Mouse (Mus musculus) lung, postnatal 0 days (tissue): ENCODE data around the gene Fam102b. TPM values are rescaled to one million over a fixed set of nuclear protein-coding genes. Genes with fewer than 3 reads are reported as not detected.
A peak's percentile ranks its signal among the peaks of the same experiment; 100 is the strongest.

Source experiments
- ATAC-seq: fragments of 200-750 bp; cut with Nextera tagmentation; 2 replicates; pipeline ENCODE4 v1.8.0; 2017; ENCODE audit warnings: moderate library complexity
- DNase-seq: peaks from one replicate; pipeline ENCODE4 v3.0.0-alpha.2; 2016; ENCODE audit warnings: low spot score
- H3K27ac ChIP-seq: fragments of 300-500 bp; sonication (generic); 2 replicates; pipeline ENCODE4 v1.5.1; 2014; ENCODE audit warnings: antibody characterized with exemption, mild to moderate bottlenecking, low read length, mixed read lengths
- H3K27me3 ChIP-seq: fragments of 300-500 bp; sonication (generic); replicated peaks from 2 replicates; pipeline ENCODE4 v1.6.1; 2014; ENCODE audit warnings: low read length, mixed read lengths; ENCODE audit not compliant: insufficient read depth
- H3K36me3 ChIP-seq: fragments of 300-500 bp; sonication (generic); 2 replicates; pipeline ENCODE4 v1.6.1; 2014; ENCODE audit warnings: low read length, mixed read lengths; ENCODE audit not compliant: insufficient read depth
- H3K4me1 ChIP-seq: fragments of 300-500 bp; sonication (generic); 2 replicates; pipeline ENCODE4 v1.6.1; 2014; ENCODE audit warnings: antibody characterized with exemption, low read depth, low read length, mixed read lengths; ENCODE audit not compliant: insufficient read depth
- H3K4me2 ChIP-seq: fragments of 300-500 bp; sonication (generic); replicated peaks from 2 replicates; pipeline ENCODE4 v1.6.1; 2014; ENCODE audit warnings: low read depth, mild to moderate bottlenecking, low read length, moderate library complexity, mixed read lengths
- H3K4me3 ChIP-seq: fragments of 300-500 bp; sonication (generic); 2 replicates; pipeline ENCODE4 v1.5.1; 2014; ENCODE audit warnings: low read depth, low read length
- H3K9ac ChIP-seq: fragments of 300-500 bp; sonication (generic); replicated peaks from 2 replicates; pipeline ENCODE4 v1.6.1; 2014; ENCODE audit warnings: low read depth, mild to moderate bottlenecking
- H3K9me3 ChIP-seq: fragments of 300-500 bp; sonication (generic); 2 replicates; pipeline ENCODE4 v1.6.1; 2016; ENCODE audit warnings: low read length, mixed read lengths
- CTCF ChIP-seq: IDR thresholded peaks from 2 replicates; pipeline ENCODE4 v1.5.1; 2016; ENCODE audit warnings: antibody characterized with exemption, mild to moderate bottlenecking
- EP300 ChIP-seq: IDR thresholded peaks from 2 replicates; pipeline ENCODE4 v1.6.1; 2016; ENCODE audit warnings: antibody characterized with exemption, mild to moderate bottlenecking, control low read depth
- WGBS: fragments of 180-500 bp; shearing (Covaris S2); extraction: QIAGEN DNeasy Blood & Tissue Kit; methylation state at CpG from one replicate; pipeline ENCODE4 v1.1.7; 2014; 5-methylcytosine and 5-hydroxymethylcytosine counted together
- polyA plus RNA-seq: library from polyadenylated mRNA; unstranded; fragments of >200 nt; fragmentation: Nextera tagmentation; extraction: Ambion mirVana; gene quantifications from 2 replicates; pipeline ENCODE4 v1.2.1, GENCODE M21; 2015

Fam102b gene
- polyA plus RNA-seq, 1 experiment from 2014 or later: 13.7 TPM

DNA sequence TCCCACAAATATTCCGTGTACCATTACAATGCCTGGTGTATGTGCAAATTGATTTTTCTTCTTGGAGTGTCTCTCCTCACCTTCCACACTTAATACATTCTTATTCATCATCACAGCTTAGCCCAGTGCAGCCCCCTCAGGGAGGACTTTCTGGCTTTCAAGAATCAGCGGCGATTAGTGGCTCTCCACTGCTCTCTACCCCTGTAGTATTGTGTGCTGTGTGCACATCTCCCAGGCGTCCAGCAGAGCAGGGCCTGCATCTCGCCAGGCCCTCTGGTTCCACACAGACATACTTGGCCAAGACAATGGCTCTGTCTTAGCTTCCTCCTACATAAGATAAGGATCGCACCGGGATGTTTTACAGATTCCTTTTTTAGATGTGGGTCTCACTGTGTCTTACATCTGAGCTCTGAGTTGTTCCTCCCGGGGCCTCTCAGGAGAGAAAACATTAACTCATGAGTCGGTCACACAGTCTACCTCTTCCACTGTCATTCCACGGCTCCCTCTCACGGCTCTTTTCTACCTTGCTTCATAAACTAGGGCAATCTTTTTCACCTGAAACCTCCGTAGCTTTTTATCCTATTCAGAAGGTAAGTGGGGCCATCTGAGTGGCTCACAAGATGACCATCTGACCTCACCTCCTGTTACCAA, 40.3 kb downstream of the Fam102b start:
- Histone ChIP-seq H3K9me3 (no peaks in the 10 kb centered on the region), H3K27ac (no peak overlapping the region), H3K36me3 (peaks cover 26% of the 10 kb centered on the region; the same call in 1 of the 2 replicates), H3K4me2 (no peak overlapping the region), H3K9ac (no peak overlapping the region), H3K4me3 (no peak overlapping the region), H3K4me1 (no peaks in the 10 kb centered on the region), H3K27me3 (no peaks in the 10 kb centered on the region)
- TF ChIP-seq CTCF: no peak
- TF ChIP-seq EP300: no peak
- no peak for ATAC-seq
- WGBS: 69% methylated on average over 12 of the region's 12 CpGs
- no peak for DNase-seq

DNA sequence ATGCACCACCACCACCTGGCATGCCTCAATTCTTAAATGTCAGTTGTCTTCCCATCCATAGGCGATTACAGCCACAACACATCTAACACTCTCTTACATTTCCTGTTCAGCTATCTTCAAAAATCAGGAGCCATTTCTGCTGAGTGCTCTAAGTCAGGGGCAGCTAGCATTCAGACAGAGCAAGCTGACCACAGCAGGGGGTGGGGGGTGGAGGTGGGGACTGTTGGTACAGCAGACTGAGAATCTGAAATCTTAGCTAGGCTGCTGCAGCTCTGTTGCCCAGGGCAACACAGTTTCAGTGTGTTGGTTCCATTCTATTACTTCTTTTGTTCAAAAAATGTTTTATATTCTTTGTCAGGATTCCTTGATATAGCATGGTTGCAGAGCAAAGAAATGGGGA, 40.9 kb downstream of the Fam102b start:
- Histone ChIP-seq H3K27ac (no peak overlapping the region), H3K9me3 (no peaks in the 10 kb centered on the region), H3K36me3 (peaks cover 26% of the 10 kb centered on the region; the same call in 1 of the 2 replicates), H3K4me3 (no peak overlapping the region), H3K4me2 (no peak overlapping the region), H3K9ac (no peak overlapping the region), H3K27me3 (no peaks in the 10 kb centered on the region), H3K4me1 (no peaks in the 10 kb centered on the region)
- WGBS: 82% methylated on average over 1 of the region's 1 CpGs
- TF ChIP-seq EP300: no peak
- TF ChIP-seq CTCF: no peak
- no peak for DNase-seq
- ATAC-seq: no peak

DNA sequence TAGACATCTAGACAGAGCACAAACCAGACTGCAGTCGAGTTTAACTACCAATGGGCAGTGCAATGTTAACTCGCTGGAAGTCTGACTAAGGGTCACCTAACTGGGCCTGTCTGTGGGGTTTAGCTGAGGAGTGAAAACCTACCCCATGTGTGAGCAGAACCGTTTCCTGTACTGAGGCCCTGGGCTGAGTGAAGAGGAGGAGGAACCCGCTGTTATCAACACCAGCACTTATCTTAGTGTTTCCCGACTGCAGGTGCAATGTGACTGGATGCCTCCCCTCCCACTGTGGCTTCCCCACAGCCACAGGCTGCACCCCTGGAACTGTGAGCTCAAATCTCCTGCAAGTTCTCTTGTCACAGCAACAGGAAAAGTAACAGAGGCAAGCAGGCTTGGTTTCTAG, 43.4 kb downstream of the Fam102b start:
- H3K9me3 ChIP-seq: no peaks in the 10 kb centered on the region
- H3K36me3 ChIP-seq: peaks cover 21% of the 10 kb centered on the region; the same call in 1 of the 2 replicates
- H3K27ac ChIP-seq: no peak overlapping the region
- no peaks in the 10 kb centered on the region for H3K27me3 ChIP-seq
- TF ChIP-seq CTCF: no peak
- TF ChIP-seq EP300: no peak
- H3K4me1 ChIP-seq: no peaks in the 10 kb centered on the region
- no peak for DNase-seq
- 47% methylated on average over 5 of the region's 5 CpGs for WGBS
- ATAC-seq: no peak
- no peak overlapping the region for H3K9ac ChIP-seq
- no peak overlapping the region for H3K4me2 ChIP-seq
- H3K4me3 ChIP-seq: no peak overlapping the region

DNA sequence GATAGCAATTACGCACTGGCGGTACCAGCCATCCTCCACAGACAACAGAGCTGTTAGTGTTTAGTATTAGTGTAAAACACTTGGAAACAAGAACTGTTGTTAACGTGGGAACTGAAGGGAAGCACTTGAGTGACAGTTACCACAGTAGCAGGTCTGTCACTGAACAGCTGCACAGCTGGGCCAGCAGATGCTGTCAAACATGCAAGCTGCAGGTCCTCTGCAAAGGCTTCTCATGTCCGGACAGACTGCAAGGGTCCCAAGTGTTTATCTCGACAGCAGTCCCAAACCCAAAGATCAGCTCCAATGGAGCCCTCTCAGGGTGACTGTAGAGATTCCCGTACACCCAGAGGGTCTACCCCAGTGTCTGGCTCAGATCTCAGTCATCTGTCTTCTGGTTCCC, 45.5 kb downstream of the Fam102b start:
- WGBS: 69% methylated on average over 6 of the region's 6 CpGs
- H3K36me3 ChIP-seq: peaks cover 9% of the 10 kb centered on the region; the same call in 1 of the 2 replicates
- TF ChIP-seq CTCF (no peak), EP300 (no peak)
- no peaks in the 10 kb centered on the region for H3K9me3 ChIP-seq
- no peaks in the 10 kb centered on the region for H3K27me3 ChIP-seq
- no peak for ATAC-seq
- DNase-seq: no peak
- no peak overlapping the region for H3K4me3 ChIP-seq
- H3K9ac ChIP-seq: no peak overlapping the region
- no peak overlapping the region for H3K27ac ChIP-seq
- H3K4me1 ChIP-seq: no peaks in the 10 kb centered on the region
- no peak overlapping the region for H3K4me2 ChIP-seq

DNA sequence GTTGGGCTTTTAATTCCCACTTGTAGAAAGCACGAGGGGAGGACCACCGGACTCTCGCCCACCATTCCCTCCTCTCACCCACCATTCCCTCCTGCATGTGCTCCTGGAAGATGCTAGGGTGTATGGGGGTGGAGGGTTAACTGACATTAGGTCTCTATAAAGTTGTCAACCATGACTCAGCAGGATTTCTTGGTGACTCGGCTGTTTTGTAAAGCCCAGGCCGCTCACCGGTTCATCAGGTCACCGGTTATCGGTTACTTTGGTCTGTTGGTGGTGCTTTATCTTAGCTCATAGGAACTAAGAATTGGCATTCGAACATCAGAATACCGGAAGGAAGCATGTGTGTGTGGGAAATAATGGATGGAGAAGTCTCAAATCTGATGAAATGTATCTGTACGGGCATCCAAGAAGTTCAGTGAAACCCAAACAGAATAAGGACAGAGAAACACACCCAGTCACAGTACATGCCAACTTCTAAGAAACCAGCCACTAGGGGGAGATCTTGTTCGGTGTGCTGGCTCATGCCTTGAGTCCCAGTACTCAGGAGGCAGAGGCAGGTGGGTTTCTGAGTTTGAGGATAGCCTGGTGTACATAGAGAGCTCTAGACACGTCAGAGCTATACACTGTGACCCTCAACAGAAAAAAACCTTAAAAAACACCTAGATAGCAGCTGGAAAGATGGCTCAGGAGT, 49.9 kb downstream of the Fam102b start:
- H3K27ac ChIP-seq: no peak overlapping the region
- H3K9me3 ChIP-seq: no peaks in the 10 kb centered on the region
- WGBS: 90% methylated on average over 13 of the region's 13 CpGs
- peaks cover 6% of the 10 kb centered on the region; the same call in 1 of the 2 replicates for H3K36me3 ChIP-seq
- ATAC-seq (no peak), DNase-seq (peak; percentile 22)
- H3K27me3 ChIP-seq: no peaks in the 10 kb centered on the region
- no peak overlapping the region for H3K4me3 ChIP-seq
- TF ChIP-seq CTCF (peak; percentile 65), EP300 (no peak)
- H3K4me2 ChIP-seq: no peak overlapping the region
- H3K4me1 ChIP-seq: no peaks in the 10 kb centered on the region
- no peak overlapping the region for H3K9ac ChIP-seq

DNA sequence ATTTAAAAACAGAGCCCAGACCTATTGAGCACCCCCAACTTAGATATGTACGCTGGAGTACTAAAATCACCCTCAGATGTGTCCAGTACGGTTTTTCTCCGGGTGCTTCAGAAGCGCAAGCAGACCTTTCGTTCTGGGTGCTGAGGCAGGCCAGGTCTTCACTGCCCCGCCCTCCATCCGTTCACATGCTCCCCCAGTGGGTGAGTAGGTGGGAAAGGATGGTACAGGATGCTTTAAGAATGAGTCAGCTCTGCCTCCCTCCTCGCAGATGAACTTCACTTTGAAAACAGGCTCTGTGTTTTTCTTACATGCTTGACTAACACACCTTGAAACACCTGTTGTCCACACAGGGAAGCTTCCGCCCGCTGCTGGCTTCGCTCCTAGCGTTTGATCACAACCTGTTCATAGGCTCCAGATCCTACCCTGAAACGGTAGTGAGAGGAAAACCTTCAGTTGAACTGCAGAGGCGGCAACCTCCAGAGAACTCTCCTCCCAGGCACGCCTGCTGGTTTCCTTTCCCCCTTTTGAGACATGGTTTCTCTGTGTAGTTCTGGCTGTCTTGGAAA, 52.4 kb downstream of the Fam102b start:
- Histone ChIP-seq H3K27me3 (no peaks in the 10 kb centered on the region), H3K4me1 (no peaks in the 10 kb centered on the region), H3K27ac (no peak overlapping the region), H3K4me2 (no peak overlapping the region), H3K9ac (no peak overlapping the region), H3K9me3 (no peaks in the 10 kb centered on the region), H3K4me3 (no peak overlapping the region), H3K36me3 (no peaks in the 10 kb centered on the region; the same call in none of the 2 replicates)
- TF ChIP-seq EP300 (no peak), CTCF (no peak)
- ATAC-seq: no peak
- DNase-seq: no peak
- WGBS: 86% methylated on average over 15 of the region's 15 CpGs
